Mouse (Mus musculus): ENCODE data around the gene B230217C12Rik.

The B230217C12Rik gene

DNA sequence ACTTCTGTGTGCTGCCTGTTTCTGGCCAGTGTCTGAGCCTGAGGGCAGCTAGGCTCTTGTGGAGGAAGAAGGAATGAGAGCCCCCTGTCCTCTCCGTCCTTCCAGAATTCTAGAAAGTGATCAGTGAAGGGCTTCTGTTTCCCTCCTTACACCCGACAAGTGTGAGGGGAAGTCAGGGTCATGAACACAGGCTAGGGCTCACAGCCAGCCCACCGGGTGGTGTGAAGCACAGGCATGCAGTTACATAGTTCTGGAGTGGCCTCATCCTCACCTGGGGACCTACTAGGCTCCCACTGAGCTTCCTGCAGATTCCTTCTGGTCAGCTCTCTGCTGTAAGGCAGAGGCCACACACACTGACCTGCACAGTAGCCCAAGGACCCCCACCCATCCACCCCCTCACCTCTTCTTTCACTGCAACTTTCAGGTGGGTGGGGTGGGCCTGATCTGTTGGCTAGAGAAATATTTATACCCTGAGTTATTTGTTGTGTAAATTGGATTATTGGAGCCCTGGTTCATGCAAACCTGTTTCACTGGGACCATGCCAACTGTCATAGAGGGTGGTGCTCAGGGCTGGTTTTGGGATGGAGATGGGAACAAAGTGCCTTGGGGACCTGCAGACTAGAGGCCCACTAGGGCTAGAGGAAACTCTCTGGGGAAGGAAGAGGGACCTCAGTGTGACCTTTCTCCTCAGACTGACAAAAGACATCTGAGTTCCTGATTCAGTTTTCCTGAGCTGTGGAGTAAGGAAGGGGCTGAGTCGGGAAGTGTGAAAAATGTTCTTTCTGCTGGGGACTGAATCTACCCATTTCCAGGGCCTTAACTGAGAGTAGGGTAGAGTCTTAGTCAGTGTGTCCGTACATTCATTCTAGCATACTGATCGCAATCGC lies 31.1 kb upstream of the B230217C12Rik start:
- no peak for DNase-seq (ENCODE audit: low spot score)

DNA sequence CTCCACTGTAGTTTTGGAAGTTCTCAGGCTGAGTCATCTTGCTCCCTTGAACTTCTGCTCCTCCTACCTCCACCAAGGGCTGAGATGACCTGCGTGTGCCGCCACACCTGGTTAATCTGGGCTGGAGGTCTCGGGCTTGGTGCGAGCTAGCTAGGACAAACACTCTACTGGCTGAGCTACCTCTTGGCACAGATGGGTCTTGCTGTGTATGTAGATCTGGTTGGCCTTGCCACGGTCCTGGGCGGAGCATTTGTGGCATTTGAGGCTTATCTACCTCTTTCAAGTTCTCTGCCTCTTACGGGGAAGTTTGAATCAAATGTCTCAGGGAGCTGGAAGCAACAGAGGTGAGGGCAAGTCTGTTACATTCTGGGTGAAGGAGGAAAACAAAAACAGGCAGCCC lies 30.2 kb upstream of the B230217C12Rik start:
- DNase-seq (ENCODE audit: low spot score): peak; percentile 76

DNA sequence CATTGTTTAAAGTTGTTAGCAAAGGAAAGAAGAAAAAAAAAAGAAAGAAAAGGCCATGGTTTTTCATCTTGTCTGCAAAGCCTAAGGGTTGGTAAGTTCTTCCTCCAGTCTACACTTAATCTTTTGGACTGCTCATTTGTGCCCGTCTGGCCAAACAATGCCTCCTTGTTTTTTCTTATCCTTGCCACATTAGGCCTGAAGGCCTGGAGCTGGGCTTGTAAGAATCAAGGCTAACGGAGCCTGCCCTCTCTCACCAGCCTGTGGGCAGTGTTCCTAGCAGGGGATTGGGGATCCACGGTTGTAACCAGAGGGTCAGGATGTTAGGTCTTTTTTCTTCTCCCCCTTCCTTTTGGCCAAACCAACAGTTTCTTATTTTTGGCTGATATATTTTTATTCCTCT lies 29.6 kb upstream of the B230217C12Rik start:
- no peak for DNase-seq (ENCODE audit: low spot score)

DNA sequence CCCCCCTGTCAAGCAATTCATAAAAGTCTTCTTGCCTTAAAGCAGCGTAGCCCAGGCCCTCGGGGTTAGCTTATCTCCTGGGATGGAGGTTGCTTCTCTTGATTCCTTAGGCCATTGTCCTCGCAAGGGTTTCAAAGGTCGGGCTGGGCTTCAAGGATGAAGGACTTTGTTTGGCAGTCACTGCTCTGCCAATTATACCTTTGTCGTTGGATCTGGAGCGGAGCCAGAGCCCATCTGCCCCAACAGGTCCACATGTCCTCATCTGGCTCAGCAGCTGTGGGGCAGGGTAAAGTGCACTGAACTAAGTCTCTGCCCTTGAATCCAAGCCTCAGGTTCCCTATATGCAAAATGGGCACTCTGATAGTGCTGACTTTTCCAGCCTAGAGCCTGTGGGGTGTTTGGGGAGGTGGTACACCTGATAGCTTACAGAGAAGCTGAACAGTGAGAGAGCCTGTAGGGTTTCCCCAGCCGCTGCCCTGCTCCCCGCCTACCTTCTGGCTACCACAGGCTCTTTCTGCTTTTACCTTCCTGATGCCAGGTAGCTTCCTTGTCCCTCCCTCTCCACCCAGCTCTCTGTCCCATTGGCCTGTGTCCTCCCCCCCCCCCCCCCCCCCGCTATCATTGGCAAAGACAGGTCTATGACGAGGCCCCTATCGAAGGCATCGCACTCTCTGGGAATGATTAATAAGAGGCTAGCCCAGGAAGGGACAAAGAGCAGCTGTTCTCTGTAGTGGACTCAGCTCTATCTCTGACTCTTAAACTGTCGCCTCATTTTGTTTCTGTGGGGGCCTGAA lies 28.8 kb upstream of the B230217C12Rik start:
- no peak for DNase-seq (ENCODE audit: low spot score)

DNA sequence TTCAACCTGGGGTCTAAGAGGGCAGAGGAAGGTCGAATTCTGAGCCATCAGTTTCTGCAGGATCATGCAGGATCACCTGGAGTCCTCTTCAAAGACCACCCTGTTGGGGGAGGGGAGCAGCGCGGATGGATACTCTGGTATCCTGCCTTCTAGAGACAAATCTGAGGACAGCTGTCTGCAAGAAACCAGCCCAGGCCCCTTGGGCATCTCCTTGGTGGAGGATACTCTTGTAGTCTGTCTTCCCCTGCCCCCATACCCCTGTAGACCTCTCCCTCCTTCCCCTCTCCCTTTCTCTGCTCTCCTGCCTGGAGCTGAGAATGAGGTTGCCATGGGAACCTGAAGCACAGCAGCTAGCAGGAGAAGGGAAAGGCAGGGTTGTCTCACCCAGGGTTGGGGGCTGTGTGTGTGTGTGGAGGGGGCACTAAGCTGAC lies 28.1 kb upstream of the B230217C12Rik start:
- DNase-seq (ENCODE audit: low spot score): no peak

DNA sequence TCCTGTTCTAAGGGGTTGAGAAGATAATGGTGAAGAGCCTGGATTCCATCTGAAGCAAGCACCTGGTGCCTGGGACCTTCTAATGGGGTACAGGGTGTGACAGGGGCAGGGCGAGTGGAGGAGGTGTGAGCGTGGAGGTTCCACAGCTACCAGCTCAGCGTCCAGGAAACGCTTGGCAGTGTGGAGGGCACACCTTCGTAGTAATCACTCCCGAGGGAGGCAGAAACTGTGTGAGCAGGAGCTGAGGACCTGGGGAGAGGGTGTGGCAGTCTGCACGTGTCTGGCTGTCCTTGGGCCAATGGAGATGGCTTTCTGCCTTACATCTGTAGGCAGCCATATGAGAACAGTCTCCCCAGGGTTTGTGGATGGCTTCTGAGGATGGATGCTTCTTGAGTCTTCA lies 27.5 kb upstream of the B230217C12Rik start:
- DNase-seq (ENCODE audit: low spot score): no peak

DNA sequence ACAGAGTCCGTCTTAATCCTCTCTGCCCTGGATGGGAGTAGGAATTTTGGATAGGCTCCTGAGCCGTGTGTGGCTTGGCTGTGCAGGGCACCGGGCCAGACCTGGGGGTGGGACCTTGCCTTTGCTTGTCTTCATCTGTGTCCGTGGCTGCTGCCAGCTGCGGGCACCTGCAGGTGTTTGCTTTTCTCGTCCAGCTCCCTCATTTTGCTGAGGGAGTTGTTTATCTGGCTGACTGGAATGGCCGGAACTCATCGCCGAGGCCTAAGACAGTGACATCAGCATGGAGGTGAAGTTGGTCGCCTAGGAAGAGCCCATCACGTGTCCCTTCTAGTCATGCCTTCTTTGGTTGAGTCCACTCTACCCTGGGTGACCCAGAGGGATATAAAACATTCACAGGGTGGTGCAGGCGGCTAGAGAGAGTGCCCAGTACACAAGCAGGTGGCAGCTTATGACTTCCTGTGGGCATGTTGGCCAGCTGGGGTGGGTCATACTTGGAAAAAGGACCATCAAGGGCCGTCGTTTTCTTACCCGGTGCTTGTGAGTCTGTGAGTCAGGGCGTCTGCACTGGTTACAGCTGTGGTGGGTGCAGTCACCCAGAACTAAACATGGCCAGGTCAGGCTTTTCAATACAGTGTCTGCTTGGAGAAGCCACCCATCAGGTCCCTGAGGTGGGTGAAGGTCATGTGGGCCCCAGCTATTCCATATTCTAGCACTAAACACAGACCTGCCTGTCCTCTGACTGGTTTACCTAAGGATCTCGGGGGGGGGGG lies 26.6 kb upstream of the B230217C12Rik start:
- DNase-seq (ENCODE audit: low spot score): no peak

DNA sequence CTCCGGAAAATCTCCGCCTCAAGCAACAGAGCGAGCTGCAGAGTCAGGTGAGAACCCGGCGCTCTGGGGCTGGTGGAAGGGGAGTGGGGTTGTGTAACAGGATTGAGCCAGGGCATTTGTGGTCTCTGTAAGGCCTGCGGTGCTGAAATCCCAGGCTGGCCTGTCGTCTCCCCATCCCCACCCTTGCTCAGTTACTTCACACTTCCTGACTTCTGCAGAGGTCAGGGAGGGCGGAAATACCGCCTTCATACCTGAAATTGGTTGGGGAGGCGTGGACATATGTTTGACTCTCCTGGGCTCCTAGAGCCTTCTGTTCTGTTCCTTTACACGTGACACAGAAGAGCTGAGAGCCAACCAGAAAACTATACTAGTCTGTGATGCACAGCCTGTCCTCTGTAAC lies 24.8 kb upstream of the B230217C12Rik start:
- DNase-seq (ENCODE audit: low spot score): no peak

DNA sequence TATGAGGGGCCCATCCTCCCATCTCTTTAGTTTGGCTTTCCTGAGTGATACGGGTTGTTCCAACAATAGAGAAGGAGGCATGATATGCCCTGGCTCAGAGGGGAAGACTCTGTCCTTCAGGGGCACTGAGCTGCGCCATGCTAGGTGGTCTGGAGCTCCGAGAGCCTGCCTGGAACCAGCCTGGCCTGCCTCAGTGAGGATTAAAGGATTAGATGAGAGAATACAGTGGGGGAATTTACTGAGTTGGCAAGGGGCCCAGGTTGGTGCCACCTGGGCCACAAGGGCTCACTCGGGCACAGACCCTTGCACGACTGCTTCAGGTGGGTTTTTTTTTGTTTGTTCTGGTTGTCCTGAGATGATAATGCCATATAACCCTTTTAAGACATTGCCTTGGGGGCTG lies 24.4 kb upstream of the B230217C12Rik start:
- DNase-seq (ENCODE audit: low spot score): no peak

DNA sequence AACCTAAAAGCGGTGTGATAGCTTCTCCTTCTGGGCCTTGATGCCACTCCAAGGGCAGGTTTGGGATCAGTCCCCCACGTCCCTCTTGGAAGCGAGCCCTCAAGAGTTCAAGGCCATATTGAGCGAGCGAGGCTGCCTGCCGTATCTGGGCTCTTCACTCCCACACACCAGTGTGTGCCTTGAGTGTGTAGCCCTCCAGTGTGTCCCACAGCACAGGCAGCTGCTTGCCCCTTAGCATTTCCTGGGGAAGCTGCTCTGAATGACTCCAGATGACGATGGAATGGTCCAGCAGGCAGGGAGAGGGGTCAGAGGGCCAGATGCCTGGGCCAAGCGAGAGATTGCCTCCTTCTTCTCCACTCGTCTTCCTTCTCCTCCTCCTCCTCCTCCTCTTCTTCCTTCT lies 23.7 kb upstream of the B230217C12Rik start:
- DNase-seq (ENCODE audit: low spot score): no peak

DNA sequence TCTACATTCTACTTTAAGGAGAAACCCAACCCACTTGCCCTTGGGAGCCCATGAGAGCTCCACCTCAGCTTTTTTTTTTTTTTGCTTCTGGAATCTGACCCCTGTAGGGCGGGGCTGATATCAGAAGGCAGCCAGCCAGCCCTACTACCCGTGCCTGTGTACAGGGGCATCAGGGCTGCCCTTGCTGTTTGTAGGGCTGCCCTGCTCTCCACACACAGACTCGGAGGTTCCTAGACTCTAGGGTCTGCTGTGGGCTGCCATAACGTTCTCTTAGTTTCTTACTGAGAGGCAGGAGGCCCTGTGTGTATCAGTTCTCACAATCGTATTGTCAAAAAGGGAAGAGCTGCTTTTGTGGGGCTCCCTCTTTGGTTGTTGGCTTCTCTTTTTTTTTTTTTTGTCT lies 23.2 kb upstream of the B230217C12Rik start:
- DNase-seq (ENCODE audit: low spot score): no peak

DNA sequence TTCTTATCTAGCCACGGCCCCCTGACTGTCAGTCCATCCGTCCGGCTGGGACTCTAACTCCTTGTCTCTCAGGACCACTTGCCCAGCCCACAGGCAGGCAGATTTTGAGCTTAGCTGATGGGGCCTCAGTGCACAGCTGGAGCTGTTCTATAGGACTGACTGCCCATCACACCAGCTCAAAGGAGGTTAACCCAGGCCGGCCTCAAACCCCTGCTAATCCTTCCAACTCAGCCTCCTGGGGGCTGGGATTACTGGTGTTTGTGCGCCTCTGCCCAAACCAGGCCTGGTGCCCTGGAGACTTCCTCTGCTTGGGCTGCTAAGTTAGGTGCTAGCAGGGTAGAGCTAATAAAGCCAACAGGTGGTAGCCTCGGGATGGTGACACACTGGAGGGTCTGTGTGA lies 22.6 kb upstream of the B230217C12Rik start:
- no peak for DNase-seq (ENCODE audit: low spot score)

DNA sequence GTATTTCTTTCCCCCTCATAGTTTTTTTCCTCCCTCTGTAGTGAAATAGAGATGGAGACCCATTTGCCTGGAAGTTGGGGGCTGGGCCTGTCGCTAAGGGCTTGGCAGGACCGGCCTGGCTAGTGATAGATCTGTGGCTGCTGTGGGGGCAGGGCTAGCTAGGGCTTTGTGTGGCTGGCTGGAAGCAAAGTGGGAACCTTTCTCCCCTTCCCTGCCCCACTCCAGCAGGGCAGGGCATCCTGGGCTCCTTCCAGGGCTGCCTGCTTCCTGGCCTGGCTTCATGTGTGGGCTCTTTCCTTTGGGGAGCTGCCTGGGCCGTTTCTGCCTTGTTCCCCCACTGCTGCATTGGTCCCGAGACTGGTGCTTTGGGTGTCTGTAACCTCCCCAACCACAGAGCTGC lies 22.0 kb upstream of the B230217C12Rik start:
- peak; percentile 48 for DNase-seq (ENCODE audit: low spot score)

DNA sequence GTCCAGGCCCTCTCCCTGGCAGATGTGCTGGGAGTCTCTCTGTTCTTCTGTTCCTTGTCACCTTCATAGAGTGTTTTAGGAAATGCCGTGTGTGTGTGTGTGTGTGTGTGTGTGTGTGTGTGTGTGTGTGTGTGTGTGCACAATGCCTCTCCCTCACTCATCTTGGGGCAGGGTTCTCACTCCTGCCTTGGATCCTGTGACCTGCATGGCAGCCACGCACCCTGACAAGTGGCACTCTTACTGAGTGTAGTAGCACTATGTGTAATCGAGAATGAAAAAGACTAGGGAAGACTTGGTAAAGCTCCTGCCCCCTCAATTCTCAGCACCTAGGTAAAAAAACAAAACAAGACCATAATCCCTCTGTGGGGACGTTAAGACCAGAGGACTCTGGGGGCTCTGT lies 21.5 kb upstream of the B230217C12Rik start:
- no peak for DNase-seq (ENCODE audit: low spot score)

DNA sequence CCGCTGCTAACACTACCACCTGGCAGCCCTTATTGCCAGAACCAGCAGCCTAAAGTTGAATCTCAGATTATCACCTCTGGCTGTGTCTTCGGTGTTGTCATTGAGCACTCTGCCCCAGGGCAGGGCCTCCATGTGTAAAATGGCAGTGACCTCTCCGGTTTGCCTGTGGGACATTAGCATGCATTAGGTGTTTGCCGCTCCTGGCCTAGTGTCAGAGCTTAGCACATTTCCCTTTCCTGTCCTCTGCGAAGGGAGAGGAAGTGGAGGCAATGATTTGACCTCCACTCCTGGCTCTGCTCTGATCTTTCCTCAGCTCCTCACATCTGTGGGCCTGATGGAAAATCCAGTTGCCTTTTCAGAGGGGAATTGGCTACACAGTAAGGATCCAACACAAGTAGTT lies 20.7 kb upstream of the B230217C12Rik start:
- no peak for DNase-seq (ENCODE audit: low spot score)

DNA sequence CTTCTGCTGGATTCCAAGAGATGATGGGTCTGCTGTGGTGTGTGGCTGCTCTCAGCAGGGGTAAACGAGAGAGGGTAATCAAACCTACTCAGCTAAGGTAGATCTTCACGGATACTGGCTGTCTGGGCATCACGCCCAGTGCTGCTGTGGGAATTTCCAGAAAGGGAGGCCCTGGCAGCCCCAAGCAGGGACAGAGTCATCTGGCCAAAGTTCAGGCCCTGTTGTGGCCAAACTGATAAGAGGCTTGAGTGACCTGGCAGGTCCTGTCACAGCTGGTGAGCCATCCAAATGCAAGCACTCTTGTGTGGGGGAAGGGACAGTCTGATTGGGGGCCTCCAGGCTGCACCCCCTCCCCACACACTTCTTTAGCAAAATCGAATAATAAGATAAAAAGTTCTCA lies 19.7 kb upstream of the B230217C12Rik start:
- peak; percentile 63 for DNase-seq (ENCODE audit: low spot score)

DNA sequence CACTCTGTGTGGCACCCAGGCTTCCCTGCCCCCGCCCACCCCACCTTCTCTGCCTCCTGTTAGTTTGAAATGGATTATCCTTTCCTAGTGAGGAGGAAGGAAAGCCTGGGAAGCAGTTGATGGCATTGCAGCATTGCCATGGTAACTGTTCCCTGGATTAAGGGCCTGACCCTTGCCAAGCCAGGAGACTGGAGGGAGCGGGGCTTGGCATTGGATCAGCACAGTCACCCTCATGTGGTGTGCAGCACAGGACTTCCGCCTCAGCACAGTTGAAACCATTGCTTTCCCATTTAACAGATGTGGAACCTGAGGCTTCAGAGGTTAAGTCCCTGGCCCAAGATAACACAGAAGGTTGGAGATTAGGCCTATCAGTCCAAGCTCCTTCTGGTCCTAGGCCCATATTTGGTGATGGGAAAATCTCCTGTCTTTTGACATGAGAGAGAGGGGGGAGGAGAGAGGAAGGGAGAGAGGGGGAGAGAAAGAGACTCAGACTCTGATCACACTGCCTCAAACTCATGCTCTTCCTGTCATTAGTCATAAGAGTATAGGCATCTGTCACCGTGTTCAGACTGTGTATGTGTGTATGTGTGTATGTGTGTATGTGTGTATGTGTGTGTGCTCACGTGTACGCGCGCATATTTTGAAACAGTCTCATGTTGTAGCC lies 19.0 kb upstream of the B230217C12Rik start:
- DNase-seq (ENCODE audit: low spot score): no peak

DNA sequence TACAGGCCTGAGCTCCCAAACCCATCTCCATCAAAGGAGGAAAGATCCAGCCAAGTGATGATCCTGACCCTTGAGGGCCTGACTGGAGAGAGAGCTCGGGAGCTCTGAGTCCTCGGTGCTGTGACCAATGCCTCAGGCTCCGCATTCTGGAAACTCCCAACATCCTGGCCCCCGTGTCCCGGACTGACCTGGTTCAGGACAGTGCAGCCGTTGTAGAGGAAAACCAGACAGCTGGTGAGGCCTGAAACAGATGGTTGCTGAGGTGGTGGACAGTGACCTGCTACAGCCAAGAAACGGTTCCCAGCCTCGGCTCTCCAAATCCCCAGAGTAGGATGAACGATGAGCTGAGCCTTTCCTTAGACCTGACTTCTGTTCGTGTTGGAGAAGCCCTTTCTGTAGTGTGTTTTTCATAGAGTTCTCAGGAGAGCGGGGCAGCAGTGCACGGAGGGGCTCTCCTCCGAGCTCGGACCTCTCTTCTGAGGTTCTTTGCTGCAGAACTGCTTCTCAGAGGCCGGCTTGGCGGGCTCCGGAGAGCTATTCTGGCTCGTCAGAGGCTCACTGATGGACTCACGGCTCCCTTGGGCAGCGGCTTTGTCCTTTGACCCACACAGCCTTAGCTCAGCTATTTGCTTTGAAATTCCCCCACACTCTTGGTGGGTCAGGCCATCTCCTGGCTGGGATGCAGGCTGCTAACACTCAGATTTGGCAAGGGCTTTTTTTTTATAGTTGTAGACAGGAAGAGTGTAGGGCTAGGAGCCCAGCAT lies 17.6 kb upstream of the B230217C12Rik start:
- DNase-seq (ENCODE audit: low spot score): no peak

DNA sequence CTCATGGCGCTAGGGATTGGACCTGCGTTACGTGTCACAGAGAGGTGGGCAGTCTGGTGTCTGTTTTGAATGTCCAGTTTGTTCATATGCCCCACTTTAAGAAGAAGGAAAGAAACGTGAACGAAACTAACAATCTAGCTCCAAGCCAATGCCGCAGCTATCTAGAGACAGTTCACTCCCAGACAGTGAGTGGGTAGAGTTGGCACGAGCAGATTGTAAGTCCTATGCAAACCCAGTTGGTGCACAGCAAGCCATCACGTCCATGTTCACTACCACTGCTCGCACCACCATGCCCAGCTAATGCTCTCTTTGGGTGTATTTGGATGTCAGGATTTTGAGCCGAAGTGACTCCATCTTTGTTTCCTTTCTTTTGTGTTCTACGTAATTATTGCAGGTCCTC lies 16.4 kb upstream of the B230217C12Rik start:
- DNase-seq (ENCODE audit: low spot score): no peak

DNA sequence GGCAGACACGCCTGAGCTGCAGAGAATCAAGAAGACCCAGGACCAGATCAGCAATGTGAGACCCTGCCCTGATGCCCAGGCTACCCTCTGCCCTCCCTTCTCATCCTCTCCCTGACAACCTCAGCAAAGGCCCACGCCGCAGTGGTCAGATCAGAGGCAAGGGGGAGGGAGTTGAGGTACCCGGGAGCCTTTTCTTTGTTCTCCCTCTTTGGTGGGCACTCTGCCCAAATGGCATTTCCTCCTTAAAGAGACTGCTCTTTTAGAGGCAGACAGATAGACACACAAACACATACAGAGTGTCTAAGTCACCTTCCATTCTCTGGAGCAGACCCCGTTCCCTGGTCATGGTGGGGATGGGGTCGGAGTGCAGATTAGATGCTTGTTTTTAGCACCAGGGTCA lies 15.7 kb upstream of the B230217C12Rik start:
- no peak for DNase-seq (ENCODE audit: low spot score)

DNA sequence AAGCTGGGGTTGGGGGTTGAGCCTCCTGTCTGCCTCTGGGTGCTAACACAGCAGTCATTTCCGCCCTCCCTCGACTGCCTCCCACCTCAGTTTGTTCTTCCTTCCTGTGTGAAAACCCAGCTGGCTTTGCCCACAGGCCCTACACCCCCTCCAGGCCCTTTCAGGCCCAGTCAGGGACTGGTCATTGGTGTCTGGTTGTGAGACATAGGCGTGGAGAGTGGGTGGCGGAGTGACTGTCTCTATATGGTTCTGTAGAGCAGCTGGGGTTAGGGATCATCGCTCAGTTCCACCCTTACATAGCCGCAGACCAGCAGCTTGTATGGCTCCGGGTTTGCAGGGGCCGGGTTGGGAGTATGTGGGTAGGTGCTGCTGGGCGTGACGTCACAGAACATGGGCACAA lies 15.3 kb upstream of the B230217C12Rik start:
- DNase-seq (ENCODE audit: low spot score): no peak
